Mouse (Mus musculus): ENCODE data around the gene Ercc5.

GRCm38 (mm10) chr1:44117571-44117970, 30.0 kb upstream of the Ercc5 start:
- TF ChIP-seq CTCF (IDR thresholded peaks at IDR 0.05; ENCODE audit: low read depth) (no peak; the same call in 1 of the 2 replicates), EP300 (IDR thresholded peaks at IDR 0.05; ENCODE audit: low read depth) (no peak)

All from liver, embryonic 14.5 days (tissue).